Mouse (Mus musculus) kidney, embryonic 15.5 days (tissue): ENCODE results near the gene Tmem63b. TPM values are rescaled to one million over a fixed set of nuclear protein-coding genes. Genes with fewer than 3 reads are reported as not detected.

Experiments used
- ATAC-seq: fragments of 200-750 bp; cut with Nextera tagmentation; replicated peaks from 2 replicates; pipeline ENCODE4 v1.8.0; 2017; ENCODE audit warnings: moderate TSS enrichment; ENCODE audit not compliant: low FRiP score
- H3K27ac ChIP-seq: fragments of 300-500 bp; sonication (generic); 2 replicates; pipeline ENCODE4 v1.5.1; 2015; ENCODE audit warnings: mild to moderate bottlenecking, inconsistent platforms
- H3K27me3 ChIP-seq: fragments of 300-500 bp; sonication (generic); 2 replicates; pipeline ENCODE4 v1.6.1; 2015; ENCODE audit warnings: inconsistent platforms
- H3K36me3 ChIP-seq: fragments of 300-500 bp; sonication (generic); 2 replicates; pipeline ENCODE4 v1.6.1; 2015; ENCODE audit warnings: inconsistent platforms
- H3K4me1 ChIP-seq: fragments of 300-500 bp; sonication (generic); 2 replicates; pipeline ENCODE4 v1.6.1; 2015; ENCODE audit warnings: inconsistent platforms
- H3K4me2 ChIP-seq: fragments of 300-500 bp; sonication (generic); 2 replicates; pipeline ENCODE4 v1.6.1; 2015; ENCODE audit warnings: moderate library complexity, mild to moderate bottlenecking, inconsistent platforms
- H3K4me3 ChIP-seq: fragments of 300-500 bp; sonication (generic); replicated peaks from 2 replicates; pipeline ENCODE4 v1.5.1; 2015; ENCODE audit warnings: mild to moderate bottlenecking, inconsistent platforms
- H3K9ac ChIP-seq: fragments of 300-500 bp; sonication (generic); 2 replicates; pipeline ENCODE4 v1.6.1; 2015; ENCODE audit warnings: mild to moderate bottlenecking, inconsistent platforms
- H3K9me3 ChIP-seq: fragments of 300-500 bp; sonication (generic); replicated peaks from 2 replicates; pipeline ENCODE4 v1.6.1; 2016; ENCODE audit warnings: inconsistent platforms
- WGBS: fragments of 180-500 bp; shearing (Covaris S2); methylation state at CpG from one replicate; pipeline ENCODE4 v1.1.7; 2015; ENCODE audit warnings: mixed read lengths; 5-methylcytosine and 5-hydroxymethylcytosine counted together
- polyA plus RNA-seq: library from polyadenylated mRNA; unstranded; fragments of >200 nt; fragmentation: Nextera tagmentation; extraction: Ambion mirVana; gene quantifications from 2 replicates; pipeline ENCODE4 v1.2.1, GENCODE M21; 2015

Gene Tmem63b
- polyA plus RNA-seq, 1 experiment from 2014 or later, result 39.4 TPM

- peak; percentile 23; the same call in 1 of the 2 replicates for ATAC-seq
- H3K36me3 ChIP-seq, result no peaks in the 10 kb centered on the region
- H3K27me3 ChIP-seq, result no peaks in the 10 kb centered on the region
- H3K4me3 ChIP-seq, result no peak overlapping the region
- no peak overlapping the region for H3K9ac ChIP-seq
- no peak overlapping the region for H3K4me2 ChIP-seq
- H3K4me1 ChIP-seq, result peaks cover 26% of the 10 kb centered on the region
- H3K27ac ChIP-seq, result no peak overlapping the region
- no peaks in the 10 kb centered on the region for H3K9me3 ChIP-seq
- WGBS, result 47% methylated on average over 7 of the region's 7 CpGs
Observed at GRCm38 (mm10) chr17:45726249-45726648, 39.5 kb upstream of the Tmem63b start.

GRCm38 (mm10) chr17:45724574-45724921 lies 37.8 kb upstream of the Tmem63b start:
- no peaks in the 10 kb centered on the region for H3K9me3 ChIP-seq
- H3K4me1 ChIP-seq, result peaks cover 17% of the 10 kb centered on the region
- ATAC-seq, result no peak
- H3K4me2 ChIP-seq, result no peak overlapping the region
- no peak overlapping the region for H3K27ac ChIP-seq
- WGBS, result 88% methylated on average over 10 of the region's 10 CpGs
- H3K9ac ChIP-seq, result no peak overlapping the region
- 0 out of 2 replicates have a peak overlapping the region, but pooled peaks have one; percentile 49 for H3K4me3 ChIP-seq
- no peaks in the 10 kb centered on the region for H3K27me3 ChIP-seq
- no peaks in the 10 kb centered on the region for H3K36me3 ChIP-seq

GRCm38 (mm10) chr17:45723732-45724573 lies 37.2 kb upstream of the Tmem63b start:
- H3K4me1 ChIP-seq, result peaks cover 17% of the 10 kb centered on the region
- peak overlapping the region; percentile 55 for H3K9ac ChIP-seq
- H3K4me2 ChIP-seq, result peak overlapping the region; percentile 68
- no peaks in the 10 kb centered on the region for H3K36me3 ChIP-seq
- ATAC-seq, result no peak
- H3K4me3 ChIP-seq, result peak overlapping the region; percentile 49
- peak overlapping the region; percentile 23; the same call in 1 of the 2 replicates for H3K27ac ChIP-seq
- WGBS, result 3% methylated on average over 25 of the region's 25 CpGs
- no peaks in the 10 kb centered on the region for H3K27me3 ChIP-seq
- no peaks in the 10 kb centered on the region for H3K9me3 ChIP-seq

GRCm38 (mm10) chr17:45718323-45718722 lies 31.6 kb upstream of the Tmem63b start:
- ATAC-seq, result 0 out of 2 replicates have a peak, but pooled peaks have one; percentile 49
- 14% methylated on average over 10 of the region's 10 CpGs for WGBS
- Histone ChIP-seq H3K4me2 (no peak overlapping the region), H3K9ac (no peak overlapping the region), H3K27ac (no peak overlapping the region), H3K4me1 (peaks cover 12% of the 10 kb centered on the region), H3K36me3 (no peaks in the 10 kb centered on the region), H3K9me3 (no peaks in the 10 kb centered on the region), H3K27me3 (no peaks in the 10 kb centered on the region), H3K4me3 (no peak overlapping the region)

- Histone ChIP-seq H3K9me3 (no peaks in the 10 kb centered on the region), H3K27ac (no peak overlapping the region), H3K27me3 (no peaks in the 10 kb centered on the region), H3K4me2 (no peak overlapping the region), H3K4me3 (no peak overlapping the region), H3K9ac (no peak overlapping the region), H3K36me3 (no peaks in the 10 kb centered on the region), H3K4me1 (peaks cover 2% of the 10 kb centered on the region)
- WGBS, result 43% methylated on average over 3 of the region's 3 CpGs
- ATAC-seq, result no peak
Observed at GRCm38 (mm10) chr17:45711525-45711924, 24.8 kb upstream of the Tmem63b start.

- no peaks in the 10 kb centered on the region for H3K9me3 ChIP-seq
- 76% methylated on average over 8 of the region's 8 CpGs for WGBS
Observed at GRCm38 (mm10) chr17:45710407-45710806, 23.7 kb upstream of the Tmem63b start.

GRCm38 (mm10) chr17:45709829-45710228 lies 23.1 kb upstream of the Tmem63b start:
- Histone ChIP-seq H3K4me3 (no peak overlapping the region), H3K27ac (no peak overlapping the region), H3K4me2 (no peak overlapping the region), H3K9ac (no peak overlapping the region), H3K9me3 (no peaks in the 10 kb centered on the region), H3K27me3 (no peaks in the 10 kb centered on the region), H3K36me3 (no peaks in the 10 kb centered on the region), H3K4me1 (no peaks in the 10 kb centered on the region)
- no peak for ATAC-seq
- 37% methylated on average over 3 of the region's 3 CpGs for WGBS

More at GRCm38 (mm10) chr17:45710407-45710806, 23.7 kb upstream of the Tmem63b start:
- H3K27ac ChIP-seq, result no peak overlapping the region
- no peak overlapping the region for H3K4me2 ChIP-seq
- H3K4me3 ChIP-seq, result no peak overlapping the region
- no peaks in the 10 kb centered on the region for H3K4me1 ChIP-seq
- H3K9ac ChIP-seq, result no peak overlapping the region
- H3K36me3 ChIP-seq, result no peaks in the 10 kb centered on the region
- no peaks in the 10 kb centered on the region for H3K27me3 ChIP-seq
- ATAC-seq, result no peak

- no peak overlapping the region for H3K9ac ChIP-seq
- 0 out of 2 replicates have a peak, but pooled peaks cover 4% of the 10 kb centered on the region for H3K4me1 ChIP-seq
- H3K36me3 ChIP-seq, result no peaks in the 10 kb centered on the region
- no peak overlapping the region for H3K4me2 ChIP-seq
- ATAC-seq, result no peak
- H3K27me3 ChIP-seq, result no peaks in the 10 kb centered on the region
- no peaks in the 10 kb centered on the region for H3K9me3 ChIP-seq
- H3K4me3 ChIP-seq, result no peak overlapping the region
- WGBS, result 79% methylated on average over 8 of the region's 8 CpGs
- no peak overlapping the region for H3K27ac ChIP-seq
Observed at GRCm38 (mm10) chr17:45708179-45708578, 21.5 kb upstream of the Tmem63b start.

- no peaks in the 10 kb centered on the region for H3K36me3 ChIP-seq
- H3K4me2 ChIP-seq, result no peak overlapping the region
- no peaks in the 10 kb centered on the region for H3K9me3 ChIP-seq
- 26% methylated on average over 3 of the region's 3 CpGs for WGBS
- no peak overlapping the region for H3K4me3 ChIP-seq
- H3K27me3 ChIP-seq, result no peaks in the 10 kb centered on the region
- peaks cover 10% of the 10 kb centered on the region; the same call in 1 of the 2 replicates for H3K4me1 ChIP-seq
- no peak overlapping the region for H3K9ac ChIP-seq
- ATAC-seq, result no peak
- H3K27ac ChIP-seq, result no peak overlapping the region
Observed at GRCm38 (mm10) chr17:45707376-45707775, 20.7 kb upstream of the Tmem63b start.

GRCm38 (mm10) chr17:45706796-45707195 lies 20.1 kb upstream of the Tmem63b start:
- Histone ChIP-seq H3K27ac (no peak overlapping the region), H3K27me3 (no peaks in the 10 kb centered on the region), H3K4me1 (peaks cover 11% of the 10 kb centered on the region; the same call in 1 of the 2 replicates), H3K36me3 (no peaks in the 10 kb centered on the region), H3K9me3 (no peaks in the 10 kb centered on the region), H3K4me2 (no peak overlapping the region), H3K4me3 (no peak overlapping the region), H3K9ac (no peak overlapping the region)
- WGBS, result 66% methylated on average over 5 of the region's 5 CpGs
- ATAC-seq, result no peak

GRCm38 (mm10) chr17:45703187-45703586 lies 16.5 kb upstream of the Tmem63b start:
- Histone ChIP-seq H3K27ac (no peak overlapping the region), H3K9me3 (no peaks in the 10 kb centered on the region)
- WGBS, result 47% methylated on average over 7 of the region's 7 CpGs

GRCm38 (mm10) chr17:45702254-45702653 lies 15.5 kb upstream of the Tmem63b start:
- H3K4me3 ChIP-seq, result no peak overlapping the region
- no peak overlapping the region for H3K9ac ChIP-seq
- peaks cover 17% of the 10 kb centered on the region for H3K36me3 ChIP-seq
- ATAC-seq, result no peak
- H3K4me2 ChIP-seq, result no peak overlapping the region
- H3K4me1 ChIP-seq, result peaks cover 15% of the 10 kb centered on the region; the same call in 1 of the 2 replicates
- 46% methylated on average over 4 of the region's 4 CpGs for WGBS
- H3K27ac ChIP-seq, result no peak overlapping the region
- no peaks in the 10 kb centered on the region for H3K9me3 ChIP-seq
- no peaks in the 10 kb centered on the region for H3K27me3 ChIP-seq

More at GRCm38 (mm10) chr17:45703187-45703586, 16.5 kb upstream of the Tmem63b start:
- Histone ChIP-seq H3K4me1 (peaks cover 15% of the 10 kb centered on the region; the same call in 1 of the 2 replicates), H3K27me3 (no peaks in the 10 kb centered on the region), H3K36me3 (peaks cover 10% of the 10 kb centered on the region), H3K4me2 (no peak overlapping the region), H3K4me3 (no peak overlapping the region), H3K9ac (no peak overlapping the region)
- no peak for ATAC-seq
